Mouse (Mus musculus) myocyte (in vitro differentiated cells): ENCODE data around the gene Parvb.

Experiments
- CEBPB ChIP-seq: IDR thresholded peaks from 2 replicates; pipeline ENCODE4 v1.6.1; 2011; ENCODE audit warnings: mild to moderate bottlenecking, moderate library complexity; ENCODE audit not compliant: poor library complexity, insufficient read depth, severe bottlenecking
- E2F4 ChIP-seq: IDR thresholded peaks from one replicate; pipeline ENCODE4 v1.6.1; 2011; ENCODE audit warnings: mild to moderate bottlenecking, control low read depth, moderate library complexity; ENCODE audit not compliant: insufficient read depth
- MAX ChIP-seq: IDR thresholded peaks from one replicate; pipeline ENCODE4 v1.6.1; 2011; ENCODE audit warnings: low read depth, mild to moderate bottlenecking, control low read depth
- MYOD1 ChIP-seq, 3 experiments: IDR thresholded peaks; one replicate each; pipeline ENCODE4 v1.6.1; 2011; ENCODE audit warnings: control low read depth in 2 of 3, low read depth in 2 of 3, mild to moderate bottlenecking in 2 of 3, moderate library complexity in 1 of 3; ENCODE audit not compliant: insufficient read length in 2 of 3, control insufficient read depth in 1 of 3
- MYOG ChIP-seq, 3 experiments: IDR thresholded peaks; one replicate each; pipeline ENCODE4 v1.6.1; 2011; ENCODE audit warnings: control low read depth in 2 of 3, low read depth in 2 of 3, mild to moderate bottlenecking in 2 of 3; ENCODE audit not compliant: insufficient read length in 2 of 3, control insufficient read depth in 1 of 3, insufficient read depth in 1 of 3
- POLR2A ChIP-seq: IDR thresholded peaks from one replicate; pipeline ENCODE4 v1.6.1; 2011; ENCODE audit warnings: low read depth, mild to moderate bottlenecking, control low read depth, moderate library complexity; ENCODE audit not compliant: insufficient read length
- POLR2AphosphoS2 ChIP-seq: IDR thresholded peaks from one replicate; pipeline ENCODE4 v1.6.1; 2011; ENCODE audit warnings: low read depth, control low read depth; ENCODE audit not compliant: insufficient read length
- REST ChIP-seq: IDR thresholded peaks from one replicate; pipeline ENCODE4 v1.6.1; 2011; ENCODE audit warnings: mild to moderate bottlenecking, control low read depth, moderate library complexity; ENCODE audit not compliant: insufficient read depth, insufficient read length
- SRF ChIP-seq: IDR thresholded peaks from one replicate; pipeline ENCODE4 v1.6.1; 2011; ENCODE audit warnings: low read depth; ENCODE audit not compliant: control insufficient read depth, insufficient read length
- TCF12 ChIP-seq: IDR thresholded peaks from one replicate; pipeline ENCODE4 v1.6.1; 2011; ENCODE audit warnings: mild to moderate bottlenecking, control low read depth; ENCODE audit not compliant: poor library complexity, insufficient read depth, severe bottlenecking
- TCF3 ChIP-seq: IDR thresholded peaks from one replicate; pipeline ENCODE4 v1.6.1; 2011; ENCODE audit warnings: low read depth, control low read depth; ENCODE audit not compliant: insufficient read length
- USF1 ChIP-seq: IDR thresholded peaks from one replicate; pipeline ENCODE4 v1.6.1; 2011; ENCODE audit warnings: low read depth, mild to moderate bottlenecking, control low read depth, moderate library complexity

DNA sequence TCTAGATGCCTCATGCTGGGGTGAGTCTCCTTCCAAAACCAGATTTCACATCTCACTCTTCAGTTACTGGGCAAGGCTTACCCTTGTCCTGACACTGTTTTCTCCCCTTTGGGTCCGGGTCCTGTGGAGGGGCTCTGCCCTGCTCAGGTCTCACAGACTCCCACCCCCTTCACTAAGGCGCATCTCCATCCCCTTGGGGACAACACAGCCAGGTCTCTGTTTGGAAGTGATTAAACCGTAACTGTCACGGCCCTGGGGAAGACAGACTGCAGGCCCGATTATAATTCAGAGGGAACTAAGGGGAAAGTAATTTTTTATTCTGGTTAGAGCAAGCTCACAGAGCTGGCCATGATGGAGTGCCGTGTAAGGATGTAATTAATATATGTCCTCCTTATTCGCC is 46.8 kb downstream of the Parvb start:
- TF ChIP-seq POLR2A = no peak
- TF ChIP-seq REST = no peak
- TF ChIP-seq MAX = no peak
- TF ChIP-seq E2F4 = no peak
- TF ChIP-seq CEBPB = no peak
- TF ChIP-seq USF1 = no peak
- TF ChIP-seq MYOD1 (IDR thresholded peaks at IDR 0.05; ENCODE audit: control insufficient read depth in 1 of 3, insufficient read length in 2 of 3, low read depth in 2 of 3) = no peak
- TF ChIP-seq TCF12 = no peak
- TF ChIP-seq POLR2AphosphoS2 = no peak
- TF ChIP-seq MYOG (IDR thresholded peaks at IDR 0.05; ENCODE audit: control insufficient read depth in 1 of 3, insufficient read depth in 1 of 3, insufficient read length in 2 of 3, low read depth in 2 of 3) = no peak
- no peak for TF ChIP-seq SRF
- no peak for TF ChIP-seq TCF3
